Mouse (Mus musculus): Measurements from ENCODE around the gene Ttll2. TPM values are rescaled to one million over a fixed set of nuclear protein-coding genes. Genes with fewer than 3 reads are reported as not detected.
"Not testable (repeated sequence)": the region's sequence is repeated elsewhere in the genome, so short reads cannot be mapped to it uniquely, and the experiment has no call there.

Ttll2 gene
- total RNA-seq, 2 experiments from 2014 or later = not detected

GRCm38 (mm10) chr17:7366265-7366664, 13.8 kb upstream of the Ttll2 start:
- not testable (repeated sequence) for ATAC-seq (replicated peaks; ENCODE audit: poor library complexity, severe bottlenecking)

- ATAC-seq (replicated peaks; ENCODE audit: poor library complexity, severe bottlenecking) = not testable (repeated sequence)
Observed at GRCm38 (mm10) chr17:7365615-7366014, 13.1 kb upstream of the Ttll2 start.

GRCm38 (mm10) chr17:7360749-7361465, 8.4 kb upstream of the Ttll2 start:
- not testable (repeated sequence) for ATAC-seq (replicated peaks; ENCODE audit: poor library complexity, severe bottlenecking)

GRCm38 (mm10) chr17:7359806-7360205, 7.3 kb upstream of the Ttll2 start:
- ATAC-seq (replicated peaks; ENCODE audit: poor library complexity, severe bottlenecking) = not testable (repeated sequence)

- ATAC-seq (replicated peaks; ENCODE audit: poor library complexity, severe bottlenecking) = not testable (repeated sequence)
Observed at GRCm38 (mm10) chr17:7348765-7349164, 3.7 kb downstream of the Ttll2 start.

- ATAC-seq (replicated peaks; ENCODE audit: poor library complexity, severe bottlenecking) = not testable (repeated sequence)
Observed at GRCm38 (mm10) chr17:7337381-7337780, 15.1 kb downstream of the Ttll2 start.

- ATAC-seq (replicated peaks; ENCODE audit: poor library complexity, severe bottlenecking) = peak; percentile 62
Observed at GRCm38 (mm10) chr17:7332745-7333144, 19.8 kb downstream of the Ttll2 start.

- not testable (repeated sequence) for ATAC-seq (replicated peaks; ENCODE audit: poor library complexity, severe bottlenecking)
Observed at GRCm38 (mm10) chr17:7326415-7326814, 26.1 kb downstream of the Ttll2 start.

- not testable (repeated sequence) for ATAC-seq (replicated peaks; ENCODE audit: poor library complexity, severe bottlenecking)
Observed at GRCm38 (mm10) chr17:7324346-7324745, 28.1 kb downstream of the Ttll2 start, which contains the start of gene Tcp10a. Gene Tcp10a, plus strand, starts transcription at chr17:7324646.

- ATAC-seq (replicated peaks; ENCODE audit: poor library complexity, severe bottlenecking) = peak; percentile 13
Observed at GRCm38 (mm10) chr17:7319789-7320188, 32.7 kb downstream of the Ttll2 start.

- peak; percentile 83 for ATAC-seq (replicated peaks; ENCODE audit: poor library complexity, severe bottlenecking)
Observed at GRCm38 (mm10) chr17:7315693-7316382, 36.7 kb downstream of the Ttll2 start.

GRCm38 (mm10) chr17:7306278-7307196, 46.0 kb downstream of the Ttll2 start:
- peak; percentile 92 for ATAC-seq (replicated peaks; ENCODE audit: poor library complexity, severe bottlenecking)

Other genes starting within 250 kb of the Ttll2 start
- gene Rps6ka2, start 182.6 kb downstream of the Ttll2 start, total RNA-seq (2014; fragmentation: Nextera tagmentation) = 32.6 and 34.5 TPM in 2 replicates
- gene Rps6ka2, start 182.6 kb downstream of the Ttll2 start, total RNA-seq (2017) = 21.2 and 26.1 TPM in 2 replicates
- not detected in 2 replicates for gene Tcp10a, start 28.1 kb downstream of the Ttll2 start, total RNA-seq (2014; fragmentation: Nextera tagmentation)
- not detected in 2 replicates for gene Tcp10a, start 28.1 kb downstream of the Ttll2 start, total RNA-seq (2017)
- not detected in 2 replicates for gene Gm49630, start 19.3 kb upstream of the Ttll2 start, total RNA-seq (2014; fragmentation: Nextera tagmentation)
- not detected in 2 replicates for gene Gm49630, start 19.3 kb upstream of the Ttll2 start, total RNA-seq (2017)
- not detected in 2 replicates for gene Unc93a2, start 32.8 kb upstream of the Ttll2 start, total RNA-seq (2014; fragmentation: Nextera tagmentation)
- gene Unc93a2, start 32.8 kb upstream of the Ttll2 start, total RNA-seq (2017) = not detected in 2 replicates

Data from granulocyte monocyte progenitor cell, adult 5-6 weeks (primary cell).